Mouse (Mus musculus) frontal cortex, adult 2 months (tissue): ENCODE results near the gene Gm20388. TPM values are rescaled to one million over a fixed set of nuclear protein-coding genes. Genes with fewer than 3 reads are reported as not detected.
"Not testable (repeated sequence)": the region's sequence is repeated elsewhere in the genome, so short reads cannot be mapped to it uniquely, and the experiment has no call there.

Experiments
- DNase-seq, 2 experiments: peaks; one replicate each; pipeline ENCODE4 v3.0.0; 2022; ENCODE audit warnings: low spot score in 1 of 2; ENCODE audit errors: extremely low spot score in 1 of 2
- polyA plus RNA-seq: library from polyadenylated mRNA; depleted of rRNA; stranded (reverse); fragments of >200 nt; gene quantifications from 2 replicates; pipeline ENCODE4 v1.2.3, GENCODE M21; 2012

Gene Gm20388
- polyA plus RNA-seq, 1 experiment: 22.2 TPM

DNA sequence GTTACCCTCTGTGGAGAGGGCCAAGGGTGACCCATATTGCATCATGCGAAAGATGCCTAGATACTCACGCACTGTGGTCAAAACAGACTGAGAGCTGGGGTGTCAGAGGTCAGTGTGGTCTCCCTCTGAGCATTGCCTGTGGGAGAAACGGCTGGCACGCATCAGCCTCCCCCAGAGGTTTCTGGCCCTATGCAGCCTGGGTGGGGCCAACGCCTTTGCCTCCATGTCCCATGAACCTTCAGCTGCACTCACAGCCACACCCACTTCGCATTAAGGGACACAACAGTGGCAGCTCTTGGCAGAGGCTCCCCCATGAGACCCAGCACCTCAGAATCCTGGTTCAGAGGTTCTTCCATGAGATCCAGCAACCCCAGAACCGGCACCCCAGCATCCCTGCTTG lies 1385.4 kb downstream of the Gm20388 start:
- no peak for DNase-seq

DNA sequence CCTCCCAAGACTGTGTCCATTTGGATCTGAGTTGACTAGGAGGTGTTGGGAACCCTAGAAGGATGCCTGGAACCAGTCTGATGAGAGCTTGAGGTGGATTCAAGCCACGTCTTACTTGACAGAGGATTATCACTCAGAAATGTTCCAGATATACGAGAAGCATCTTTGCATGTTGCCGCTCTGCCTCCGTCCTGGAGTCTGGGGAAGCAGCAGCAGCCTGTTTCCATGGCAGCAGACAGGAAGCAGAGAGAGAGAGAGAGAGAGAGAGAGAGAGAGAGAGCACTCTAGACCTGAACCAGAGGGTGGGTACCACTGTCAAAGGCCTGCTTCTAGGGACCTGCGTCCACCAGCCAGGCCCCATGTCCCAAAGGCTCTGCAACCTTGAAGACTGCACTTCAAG lies 1386.0 kb downstream of the Gm20388 start:
- DNase-seq: peak in 1 of 2 experiments; percentile 37

DNA sequence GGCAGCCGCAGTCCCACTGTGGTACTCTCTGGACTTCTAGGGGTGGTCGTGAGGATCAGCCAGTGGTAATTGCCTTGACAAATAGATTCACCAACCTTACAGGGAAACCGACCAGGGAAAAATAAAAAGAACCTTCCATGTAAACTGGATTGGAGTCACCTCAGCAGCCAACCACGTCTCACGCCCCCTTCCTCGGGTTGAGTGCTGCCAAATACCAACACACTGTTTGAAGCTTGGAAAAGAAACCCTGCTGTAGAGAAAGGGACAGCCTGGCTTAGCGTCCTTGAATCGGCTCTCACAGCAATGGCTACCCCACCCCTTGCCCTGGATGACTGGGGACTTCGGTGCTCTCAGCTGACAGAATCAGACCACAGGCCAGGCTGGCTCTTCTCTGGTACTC lies 1386.7 kb downstream of the Gm20388 start:
- DNase-seq: peak in 1 of 2 experiments; percentile 42

DNA sequence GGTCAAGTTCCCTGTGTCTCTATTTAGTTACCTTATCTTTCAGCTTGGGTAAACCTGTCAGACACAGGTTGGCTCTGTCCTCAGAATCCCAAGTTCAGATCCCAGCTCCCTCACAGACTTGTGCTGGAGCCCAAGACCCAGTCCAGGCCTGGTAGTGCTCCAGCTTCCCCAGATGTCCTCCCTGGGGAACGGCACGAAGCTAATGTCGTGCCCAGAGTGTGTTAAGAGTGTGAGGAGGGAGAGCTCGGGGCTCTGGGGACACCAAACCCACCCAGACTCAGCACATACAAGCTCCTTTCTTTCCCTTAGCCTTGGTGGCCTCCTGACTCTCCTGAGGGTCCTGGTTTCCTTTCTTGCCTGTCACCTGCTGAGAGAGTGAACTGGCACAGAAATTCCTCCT lies 1389.4 kb downstream of the Gm20388 start:
- no peak for DNase-seq

DNA sequence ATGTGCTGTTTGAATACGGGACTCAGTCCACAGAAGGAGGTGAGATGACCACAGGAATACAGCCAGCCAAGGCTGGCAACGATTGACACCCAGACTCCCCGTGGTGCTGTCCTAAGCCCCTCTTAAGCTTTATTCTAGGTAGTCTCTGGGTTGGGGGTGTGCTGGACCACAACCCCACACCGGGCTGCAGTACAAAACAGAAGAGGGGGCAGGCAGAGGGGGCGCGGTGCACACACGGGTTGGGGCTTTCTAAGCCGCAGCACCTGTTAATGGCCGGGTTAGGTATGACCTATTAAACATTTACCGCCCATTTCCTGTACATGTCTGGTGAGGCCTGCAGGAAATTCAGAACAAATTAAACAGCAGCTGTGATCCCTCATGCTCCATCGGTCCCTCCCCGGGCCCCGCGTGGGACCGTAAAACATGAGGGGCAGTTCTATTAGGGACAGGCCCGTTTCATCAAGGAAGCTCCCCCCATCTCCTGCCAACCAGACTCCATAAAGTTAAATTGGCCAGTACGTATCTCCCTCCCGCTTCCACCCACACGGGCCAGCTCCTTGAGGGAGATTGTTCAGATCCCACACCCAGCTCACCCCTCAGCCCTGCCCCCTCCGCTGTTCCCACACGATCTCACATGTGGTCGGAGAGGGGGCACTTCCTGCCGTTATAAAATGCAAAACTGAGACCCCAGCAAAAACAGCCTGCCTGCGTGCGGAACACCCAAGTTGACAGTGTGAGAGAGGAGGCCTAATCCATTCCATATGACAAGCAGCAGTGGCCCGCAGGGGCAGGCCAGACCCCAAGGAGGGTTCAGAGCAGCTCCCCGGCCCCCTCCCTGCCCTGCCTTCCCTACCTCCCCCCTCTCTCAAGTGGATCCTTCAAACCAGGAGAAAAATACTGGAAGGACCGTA lies 1390.1 kb downstream of the Gm20388 start:
- DNase-seq: no peak

DNA sequence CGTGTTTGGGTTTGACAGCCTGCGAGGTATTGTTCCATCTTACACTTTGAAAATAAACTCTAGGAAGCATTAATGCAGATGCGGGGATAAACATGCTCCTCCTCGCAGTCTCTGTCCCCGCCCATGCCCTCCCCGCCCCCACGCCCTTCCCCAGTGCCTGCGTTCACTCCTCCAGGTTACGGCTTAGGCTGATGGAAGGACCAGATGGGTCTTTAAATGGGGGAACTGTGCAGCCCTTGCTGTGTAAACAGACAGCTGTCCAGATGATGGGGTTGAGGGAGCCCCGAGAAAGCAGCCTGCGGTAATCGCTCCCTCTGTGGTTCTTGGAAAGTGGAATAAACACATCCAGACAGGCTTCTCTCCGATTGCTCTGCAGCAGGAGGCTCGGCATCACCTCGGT lies 1390.8 kb downstream of the Gm20388 start:
- no peak for DNase-seq

DNA sequence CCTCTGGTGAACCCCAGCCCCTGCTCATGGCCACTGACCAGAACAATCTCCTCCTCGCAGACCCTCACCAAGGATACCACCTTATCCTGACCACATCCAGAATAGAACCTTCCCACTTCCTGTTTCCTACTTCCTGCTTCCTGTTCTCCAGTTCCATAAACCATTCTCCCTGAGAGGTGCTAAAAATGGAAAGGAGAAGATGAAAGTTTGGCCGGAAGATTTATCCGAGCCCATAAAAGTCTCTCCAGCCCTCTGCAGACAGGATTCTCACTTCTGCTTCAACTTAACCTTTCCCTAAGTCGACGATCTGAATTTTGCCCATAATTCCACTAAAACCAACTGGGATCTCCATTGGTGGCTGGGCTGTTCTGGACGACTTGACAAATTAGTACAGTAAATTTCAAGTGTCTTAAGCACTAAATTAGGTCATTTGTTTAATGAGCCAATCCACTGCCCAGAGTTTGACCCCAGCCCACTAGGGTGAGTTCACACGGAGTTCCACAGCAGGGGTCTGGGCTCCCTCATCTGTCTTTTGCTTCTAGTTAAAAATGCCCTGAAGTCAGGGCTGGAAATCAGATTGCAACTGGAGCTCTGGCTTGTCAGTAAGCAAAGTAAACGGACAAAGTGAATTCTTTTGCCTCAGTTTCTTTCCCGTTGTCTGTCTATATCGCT lies 1391.5 kb downstream of the Gm20388 start:
- no peak for DNase-seq

DNA sequence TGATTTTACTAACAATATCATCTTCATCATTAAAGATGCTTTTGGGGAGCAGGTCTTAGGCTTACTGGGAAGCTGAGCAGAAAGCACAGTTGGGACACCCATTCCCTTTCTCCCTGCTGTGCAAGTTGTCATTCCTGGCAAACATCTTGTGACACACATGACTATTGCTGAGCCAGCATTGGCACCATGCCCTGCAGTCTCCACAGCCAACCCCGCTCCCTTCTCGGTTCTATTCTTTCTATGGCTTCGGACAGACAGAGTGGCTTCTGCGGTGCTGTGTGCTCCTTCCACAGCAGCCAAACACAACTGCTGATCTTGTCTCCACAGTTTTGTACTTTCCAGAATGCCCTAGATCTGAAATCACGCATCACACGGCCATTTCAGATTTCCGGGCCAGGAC lies 1397.1 kb downstream of the Gm20388 start:
- peak; percentile 14 to 51 for DNase-seq

DNA sequence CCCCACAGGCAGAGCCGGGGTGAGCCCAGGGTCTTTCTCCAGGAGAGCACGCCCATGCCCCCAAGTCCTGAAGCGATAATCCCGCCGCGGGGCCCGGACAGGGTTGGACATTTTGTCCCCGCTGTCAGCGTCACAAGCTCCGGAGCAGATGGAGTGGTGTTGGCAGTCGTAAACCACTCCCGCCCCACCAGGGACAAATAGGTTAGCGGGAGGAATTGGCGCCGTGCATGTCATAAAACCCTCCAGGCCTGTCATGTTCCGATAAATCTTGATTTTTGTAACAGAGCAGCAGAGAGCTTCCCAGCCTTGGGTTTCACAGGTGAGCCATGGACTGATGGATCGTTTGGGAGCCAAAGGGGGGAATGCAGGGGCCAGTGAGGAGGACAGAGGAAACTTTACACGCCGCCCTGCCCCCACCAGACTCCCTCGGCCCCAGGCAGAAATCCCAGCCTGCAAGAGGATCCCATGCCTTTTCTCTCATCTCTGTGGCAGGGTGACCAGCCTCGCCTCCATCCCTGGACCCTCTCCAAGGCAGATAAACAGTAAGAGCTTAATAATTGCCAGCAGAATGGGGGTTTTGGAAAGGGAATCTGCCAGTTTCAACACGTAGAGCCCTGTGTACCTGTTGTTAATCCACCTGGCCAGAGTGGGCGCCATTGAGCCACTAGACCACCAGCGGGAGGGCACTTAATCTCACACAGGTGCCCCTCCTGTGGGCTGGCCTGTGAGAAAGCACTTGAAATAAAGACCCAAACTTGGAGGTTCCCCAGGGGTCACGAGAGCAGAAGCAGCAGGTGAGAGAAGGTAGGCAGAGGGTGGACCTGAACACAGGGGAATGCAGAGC lies 1400.6 kb downstream of the Gm20388 start:
- no peak for DNase-seq

DNA sequence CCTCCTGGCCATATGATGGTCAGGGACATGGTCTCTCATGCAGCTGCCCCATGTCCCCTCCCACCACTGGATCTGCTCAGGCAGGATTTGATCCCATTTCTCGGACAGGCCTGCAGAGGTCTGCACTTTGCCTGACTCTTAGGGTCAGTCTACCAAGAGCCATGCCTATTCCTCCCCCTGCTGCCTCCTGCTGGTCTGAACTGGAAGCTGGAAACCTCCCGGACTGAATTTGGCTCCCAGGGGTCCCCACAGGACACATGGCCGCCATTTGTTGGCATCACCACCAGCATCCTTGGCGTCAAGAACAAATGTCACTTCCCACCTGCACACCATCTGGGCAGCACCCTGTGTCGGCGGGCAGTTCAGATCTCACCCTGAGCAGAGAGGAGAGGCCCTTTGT lies 1402.8 kb downstream of the Gm20388 start:
- no peak for DNase-seq

DNA sequence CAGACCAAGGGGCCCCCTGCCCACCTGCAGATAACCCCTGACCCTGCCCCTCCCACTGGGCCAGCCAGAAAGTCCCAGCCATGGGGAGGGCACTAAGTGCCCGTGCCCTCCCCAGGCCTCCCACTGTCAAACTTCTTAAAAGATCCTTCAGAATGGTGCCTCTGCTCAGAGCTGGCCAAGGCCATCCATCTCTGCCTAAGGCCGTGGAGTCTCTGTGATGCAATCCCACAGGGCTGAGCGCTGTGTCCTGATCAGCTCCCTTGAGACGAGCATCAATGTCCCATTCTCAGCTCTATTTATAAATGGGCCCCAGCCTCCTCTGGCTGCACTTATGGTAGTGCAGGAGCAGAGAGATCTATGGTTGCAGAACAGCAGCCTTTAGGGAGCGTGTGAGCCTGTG lies 1403.4 kb downstream of the Gm20388 start:
- DNase-seq: no peak

DNA sequence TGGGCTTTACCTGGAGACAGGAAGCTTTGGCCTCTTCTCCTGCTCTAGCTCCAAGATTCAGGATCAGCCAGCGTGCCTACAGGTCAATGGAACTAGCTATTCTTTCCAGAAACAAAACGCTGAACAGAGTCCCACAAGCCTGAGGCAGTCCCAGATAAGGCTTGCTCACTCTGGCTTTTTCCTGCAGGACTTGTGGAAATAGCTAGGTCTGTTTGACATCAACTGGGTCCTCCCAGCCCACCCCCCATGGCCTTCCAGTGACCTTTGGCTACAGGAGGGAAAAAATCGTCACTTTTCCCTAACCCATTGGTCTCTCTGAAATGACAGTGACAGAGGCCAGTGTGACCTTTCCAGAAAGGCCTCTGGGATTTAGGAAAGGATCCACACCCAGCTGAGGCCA lies 1404.9 kb downstream of the Gm20388 start:
- DNase-seq: no peak

DNA sequence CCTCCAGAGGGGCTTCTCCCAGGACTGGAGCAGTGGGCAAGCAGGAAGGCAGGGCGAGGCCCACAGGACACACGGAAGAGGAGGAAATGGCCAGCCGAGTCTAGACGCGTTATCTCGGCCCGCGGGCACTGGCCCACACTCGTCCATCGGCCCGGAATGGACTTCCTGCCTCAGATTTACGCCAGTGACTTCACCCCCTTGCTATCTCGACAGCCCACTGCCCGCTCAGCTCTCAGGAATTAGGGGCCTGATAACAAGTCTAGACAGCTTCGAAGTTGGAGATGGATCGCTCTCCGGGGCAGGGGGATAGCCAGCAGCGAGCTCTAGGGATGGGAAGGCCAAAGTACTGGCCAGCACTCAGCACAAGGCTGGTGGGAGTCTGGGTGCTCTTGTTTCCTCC lies 1405.4 kb downstream of the Gm20388 start:
- DNase-seq: no peak

DNA sequence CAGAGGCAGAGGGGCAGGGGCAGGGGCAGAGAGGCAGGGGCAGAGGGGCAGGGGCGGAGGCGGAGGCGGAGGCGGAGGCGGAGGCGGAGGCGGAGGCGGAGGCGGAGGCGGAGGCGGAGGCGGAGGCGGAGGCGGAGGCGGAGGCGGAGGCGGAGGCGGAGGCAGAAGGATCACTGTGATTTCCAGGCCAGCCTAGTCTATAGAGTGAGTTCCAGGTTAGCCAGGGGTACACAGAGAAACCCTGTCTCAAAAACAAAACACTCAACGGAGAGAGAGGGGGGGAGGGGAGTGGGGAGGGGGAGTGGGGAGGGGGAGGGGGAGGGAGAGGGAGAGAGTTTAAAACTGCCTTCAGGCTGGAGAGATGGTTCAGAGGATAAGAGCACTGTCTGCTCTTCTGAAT lies 1408.1 kb downstream of the Gm20388 start:
- DNase-seq: not testable (repeated sequence)

DNA sequence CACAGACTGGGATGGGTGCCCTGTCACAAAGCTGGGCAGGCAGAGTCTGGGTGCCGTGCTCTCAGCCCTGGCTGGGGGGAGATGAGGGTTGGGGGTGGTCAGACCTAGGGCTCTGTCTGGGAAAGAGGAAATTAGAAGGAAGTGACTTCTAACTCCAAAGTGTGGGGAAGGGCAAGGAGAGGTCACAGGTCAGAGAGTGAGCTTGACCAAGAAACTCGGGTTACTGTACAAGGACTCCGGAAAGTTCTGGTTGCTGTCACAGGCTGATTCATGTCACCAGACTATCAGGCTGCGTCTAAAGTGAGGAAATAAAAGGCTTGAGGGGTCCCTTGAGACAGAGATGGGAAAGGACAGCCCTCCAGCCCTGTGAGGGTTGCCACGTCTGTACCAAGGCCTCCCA lies 1408.8 kb downstream of the Gm20388 start:
- DNase-seq: no peak

DNA sequence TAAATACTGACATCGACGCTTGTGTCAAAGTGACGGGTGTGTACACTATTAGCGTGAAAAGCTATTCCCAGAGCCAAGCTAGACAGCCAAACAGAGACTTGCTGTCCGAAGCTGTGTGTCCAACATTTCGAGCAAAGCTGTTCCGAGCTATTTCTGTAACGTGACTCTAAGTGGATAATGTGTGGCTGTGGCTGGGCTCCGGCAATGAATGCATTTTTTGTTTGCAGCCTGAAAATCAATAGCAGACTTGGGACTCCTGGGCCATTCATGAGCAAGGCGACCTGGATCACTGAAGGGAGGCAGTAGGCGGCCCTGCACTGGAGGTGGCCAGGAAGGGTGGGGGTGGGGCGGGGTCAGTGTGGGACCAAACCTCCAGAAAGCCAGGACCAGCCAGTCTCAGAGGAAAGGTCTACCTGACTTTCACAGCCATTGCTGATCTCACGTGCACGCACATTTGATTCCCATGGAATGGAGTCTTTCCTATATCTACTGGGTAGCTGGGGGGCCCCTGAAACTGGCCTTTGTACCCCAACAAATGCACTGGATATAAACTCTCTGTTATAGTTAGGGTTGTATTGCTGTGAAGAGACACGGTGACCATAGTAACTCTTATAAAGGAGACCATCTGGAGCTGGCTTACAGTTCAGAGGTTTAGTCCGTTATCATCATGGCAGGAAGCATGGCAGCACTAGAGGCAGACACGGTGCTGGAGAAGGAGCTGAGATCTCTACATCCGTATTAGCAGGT lies 1415.7 kb downstream of the Gm20388 start:
- DNase-seq: no peak

DNA sequence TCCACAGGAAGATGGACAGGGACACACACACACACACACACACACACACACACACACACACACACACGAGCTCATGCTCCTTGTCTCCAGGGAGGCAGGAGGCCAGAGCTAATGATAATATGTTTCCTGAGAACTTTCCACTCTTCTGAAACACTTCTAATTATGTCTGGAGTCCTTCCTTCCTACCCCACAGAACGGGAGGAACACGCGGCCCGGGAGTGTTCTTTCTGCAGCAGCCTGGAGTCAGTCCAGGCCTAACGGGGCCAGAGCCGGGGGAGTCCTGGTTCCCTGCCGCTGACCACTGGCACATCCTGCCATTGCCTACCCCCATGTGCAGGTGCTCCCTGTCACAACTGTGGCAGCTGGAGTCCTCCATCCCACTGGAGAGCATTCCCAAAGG lies 1421.8 kb downstream of the Gm20388 start:
- DNase-seq: no peak

DNA sequence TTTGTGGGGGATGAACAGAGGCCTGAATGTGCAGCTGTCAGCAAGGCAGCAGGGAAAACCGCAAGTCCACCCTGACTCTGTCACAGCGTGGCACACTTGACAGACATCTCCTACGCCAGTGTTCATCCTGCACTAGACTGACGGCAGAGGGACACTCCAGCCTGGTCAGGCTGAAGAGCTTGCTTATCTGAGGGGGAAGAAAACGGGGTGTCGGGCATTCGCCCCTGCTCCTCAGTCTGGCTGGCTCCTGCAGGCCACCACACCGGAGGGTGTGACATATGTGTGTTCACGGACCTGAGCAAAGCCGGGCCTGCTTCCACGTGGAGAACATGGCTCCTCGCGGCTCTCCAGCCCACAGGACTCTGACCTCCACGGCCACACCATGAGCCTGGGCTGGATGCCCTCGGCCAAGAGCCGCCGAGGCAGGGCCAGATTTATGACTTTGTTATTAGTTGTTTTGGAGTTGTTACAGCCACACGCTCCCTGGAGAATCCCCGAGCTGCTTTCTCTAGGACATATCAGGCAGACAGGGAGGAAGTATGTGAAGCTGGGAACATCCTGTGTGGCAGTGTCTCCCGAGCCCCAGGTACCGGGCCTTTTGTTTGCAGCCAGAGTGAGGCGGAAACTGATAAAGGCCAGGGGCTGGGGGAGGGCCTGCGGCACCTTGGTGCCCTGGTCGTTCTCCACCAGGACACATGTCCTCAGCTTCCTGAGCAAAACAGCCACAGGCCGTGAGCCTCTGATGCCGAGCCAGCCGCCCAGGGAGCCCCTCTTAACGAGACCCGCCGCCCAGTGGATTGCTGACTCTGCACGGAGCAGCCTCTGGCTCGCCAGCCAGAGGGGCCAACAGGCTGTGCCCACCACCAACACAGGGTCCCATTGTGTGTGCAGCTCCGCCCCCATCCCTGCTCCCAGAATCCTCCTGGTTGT lies 1424.1 kb downstream of the Gm20388 start:
- no peak for DNase-seq

DNA sequence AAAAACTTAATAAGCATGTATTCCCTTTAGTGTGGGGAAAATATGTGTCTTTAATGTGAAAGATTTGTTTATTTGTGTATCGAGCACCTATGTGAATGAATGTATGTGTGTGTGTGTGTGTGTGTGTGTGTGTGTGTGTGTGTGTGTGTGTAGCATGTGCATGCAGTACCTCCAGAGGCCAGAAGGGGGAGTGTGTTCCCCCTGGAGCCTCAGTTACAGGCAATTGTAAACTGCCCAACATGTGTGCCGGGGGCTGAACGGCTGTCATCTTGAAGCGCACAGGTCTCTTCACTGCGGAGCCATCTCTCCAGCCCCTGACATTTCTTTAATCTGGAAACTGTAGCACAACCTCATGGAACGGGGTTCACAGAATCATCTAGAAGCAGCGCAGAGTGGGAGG lies 1425.0 kb downstream of the Gm20388 start:
- DNase-seq: no peak
